Mouse (Mus musculus): ENCODE results near the gene Fibp. TPM values are rescaled to one million over a fixed set of nuclear protein-coding genes. Genes with fewer than 3 reads are reported as not detected.

Fibp gene
- polyA plus RNA-seq, 1 experiment from 2014 or later, result 44.3 TPM

- 58% methylated on average over 3 of the region's 3 CpGs for WGBS (ENCODE audit: insufficient replicate concordance)
- H3K4me3 ChIP-seq, result no peak overlapping the region
- H3K36me3 ChIP-seq, result no peaks in the 10 kb centered on the region
- no peak overlapping the region for H3K27ac ChIP-seq
- peaks cover 36% of the 10 kb centered on the region for H3K4me1 ChIP-seq
- H3K4me2 ChIP-seq, result 0 out of 2 replicates have a peak overlapping the region, but pooled peaks have one; percentile 88
- ATAC-seq, result no peak
- no peak overlapping the region for H3K9ac ChIP-seq
- no peaks in the 10 kb centered on the region for H3K9me3 ChIP-seq (replicated peaks)
- H3K27me3 ChIP-seq (replicated peaks), result peaks cover 31% of the 10 kb centered on the region
Measured at GRCm38 (mm10) chr19:5472857-5473256, 12.4 kb downstream of the Fibp start.

- Histone ChIP-seq H3K9ac (peak within 1 kb of the TSS; percentile 67), H3K9me3 (replicated peaks) (no peaks in the 10 kb centered on the region), H3K27me3 (replicated peaks) (peaks cover 31% of the 10 kb centered on the region), H3K4me2 (peak within 1 kb of the TSS; percentile 88), H3K4me3 (peak within 1 kb of the TSS; percentile 61), H3K36me3 (0 out of 2 replicates have a peak, but pooled peaks cover 5% of the 10 kb centered on the region), H3K4me1 (peaks cover 31% of the 10 kb centered on the region), H3K27ac (peak within 1 kb of the TSS; percentile 65)
- 2% methylated on average over 22 of the region's 22 CpGs for WGBS (ENCODE audit: insufficient replicate concordance)
- ATAC-seq, result peak; percentile 70
Measured at GRCm38 (mm10) chr19:5473720-5474119, 13.3 kb downstream of the Fibp start, which contains the start of gene Efemp2. Efemp2 (plus strand) TSS chr19:5473954.

GRCm38 (mm10) chr19:5474281-5475068, 14.1 kb downstream of the Fibp start:
- H3K4me3 ChIP-seq, result peak overlapping the region; percentile 61
- H3K9ac ChIP-seq, result peak overlapping the region; percentile 67
- WGBS (ENCODE audit: insufficient replicate concordance), result 2% methylated on average over 58 of the region's 68 CpGs
- H3K36me3 ChIP-seq, result 0 out of 2 replicates have a peak, but pooled peaks cover 5% of the 10 kb centered on the region
- H3K4me1 ChIP-seq, result peaks cover 31% of the 10 kb centered on the region
- peak overlapping the region; percentile 65 for H3K27ac ChIP-seq
- ATAC-seq, result no peak
- H3K27me3 ChIP-seq (replicated peaks), result peaks cover 31% of the 10 kb centered on the region
- H3K4me2 ChIP-seq, result peak overlapping the region; percentile 88
- H3K9me3 ChIP-seq (replicated peaks), result no peaks in the 10 kb centered on the region

- peaks cover 31% of the 10 kb centered on the region for H3K27me3 ChIP-seq (replicated peaks)
- no peaks in the 10 kb centered on the region for H3K9me3 ChIP-seq (replicated peaks)
- H3K4me1 ChIP-seq, result peaks cover 31% of the 10 kb centered on the region
- H3K4me3 ChIP-seq, result peak overlapping the region; percentile 61
- peak overlapping the region; percentile 67 for H3K9ac ChIP-seq
- peak overlapping the region; percentile 88 for H3K4me2 ChIP-seq
- H3K27ac ChIP-seq, result peak overlapping the region; percentile 65
- WGBS (ENCODE audit: insufficient replicate concordance), result 42% methylated on average over 13 of the region's 13 CpGs
- 0 out of 2 replicates have a peak, but pooled peaks cover 5% of the 10 kb centered on the region for H3K36me3 ChIP-seq
- ATAC-seq, result no peak; the same call in 1 of the 2 replicates
Measured at GRCm38 (mm10) chr19:5475069-5475714, 14.8 kb downstream of the Fibp start.

GRCm38 (mm10) chr19:5477004-5477667, 16.7 kb downstream of the Fibp start:
- Histone ChIP-seq H3K27me3 (replicated peaks) (peaks cover 31% of the 10 kb centered on the region), H3K27ac (no peak overlapping the region), H3K36me3 (peaks cover 15% of the 10 kb centered on the region), H3K9ac (no peak overlapping the region), H3K4me2 (no peak overlapping the region), H3K4me1 (peaks cover 31% of the 10 kb centered on the region), H3K9me3 (replicated peaks) (no peaks in the 10 kb centered on the region), H3K4me3 (no peak overlapping the region)
- WGBS (ENCODE audit: insufficient replicate concordance), result 70% methylated on average over 10 of the region's 10 CpGs
- ATAC-seq, result no peak

GRCm38 (mm10) chr19:5477668-5478300, 17.4 kb downstream of the Fibp start:
- Histone ChIP-seq H3K9me3 (replicated peaks) (no peaks in the 10 kb centered on the region), H3K9ac (no peak overlapping the region), H3K4me2 (no peak overlapping the region), H3K27ac (no peak overlapping the region), H3K4me3 (no peak overlapping the region), H3K36me3 (peaks cover 22% of the 10 kb centered on the region), H3K4me1 (peaks cover 31% of the 10 kb centered on the region), H3K27me3 (replicated peaks) (peaks cover 31% of the 10 kb centered on the region)
- WGBS (ENCODE audit: insufficient replicate concordance), result 83% methylated on average over 18 of the region's 18 CpGs
- ATAC-seq, result no peak

- no peak overlapping the region for H3K9ac ChIP-seq
Measured at GRCm38 (mm10) chr19:5480016-5480415, 19.6 kb downstream of the Fibp start.

GRCm38 (mm10) chr19:5481398-5481797, 21.0 kb downstream of the Fibp start:
- Histone ChIP-seq H3K4me2 (no peak overlapping the region), H3K9ac (no peak overlapping the region), H3K4me3 (no peak overlapping the region), H3K4me1 (peaks cover 10% of the 10 kb centered on the region), H3K27ac (no peak overlapping the region), H3K9me3 (replicated peaks) (no peaks in the 10 kb centered on the region), H3K36me3 (peaks cover 58% of the 10 kb centered on the region), H3K27me3 (replicated peaks) (no peaks in the 10 kb centered on the region)
- WGBS (ENCODE audit: insufficient replicate concordance), result 83% methylated on average over 10 of the region's 10 CpGs
- no peak for ATAC-seq

More at GRCm38 (mm10) chr19:5480016-5480415, 19.6 kb downstream of the Fibp start:
- H3K4me3 ChIP-seq, result no peak overlapping the region
- H3K36me3 ChIP-seq, result peaks cover 44% of the 10 kb centered on the region
- H3K4me1 ChIP-seq, result peaks cover 19% of the 10 kb centered on the region
- 77% methylated on average over 10 of the region's 10 CpGs for WGBS (ENCODE audit: insufficient replicate concordance)
- no peak overlapping the region for H3K27ac ChIP-seq
- no peak overlapping the region for H3K4me2 ChIP-seq
- H3K27me3 ChIP-seq (replicated peaks), result peaks cover 11% of the 10 kb centered on the region
- ATAC-seq, result no peak
- no peaks in the 10 kb centered on the region for H3K9me3 ChIP-seq (replicated peaks)

- Histone ChIP-seq H3K9ac (no peak overlapping the region), H3K4me2 (no peak overlapping the region), H3K36me3 (peaks cover 53% of the 10 kb centered on the region), H3K27me3 (replicated peaks) (no peaks in the 10 kb centered on the region), H3K4me1 (peaks cover 28% of the 10 kb centered on the region), H3K27ac (no peak overlapping the region), H3K4me3 (no peak overlapping the region), H3K9me3 (replicated peaks) (no peaks in the 10 kb centered on the region)
- WGBS (ENCODE audit: insufficient replicate concordance), result 81% methylated on average over 19 of the region's 19 CpGs
- no peak for ATAC-seq
Measured at GRCm38 (mm10) chr19:5483386-5484359, 23.3 kb downstream of the Fibp start.

- Histone ChIP-seq H3K9ac (no peak overlapping the region), H3K9me3 (replicated peaks) (no peaks in the 10 kb centered on the region), H3K36me3 (peaks cover 53% of the 10 kb centered on the region), H3K4me2 (no peak overlapping the region), H3K4me3 (no peak overlapping the region), H3K4me1 (peaks cover 33% of the 10 kb centered on the region), H3K27me3 (replicated peaks) (no peaks in the 10 kb centered on the region), H3K27ac (no peak overlapping the region)
- WGBS (ENCODE audit: insufficient replicate concordance), result 85% methylated on average over 5 of the region's 5 CpGs
- no peak for ATAC-seq
Measured at GRCm38 (mm10) chr19:5484496-5484895, 24.1 kb downstream of the Fibp start.

- WGBS (ENCODE audit: insufficient replicate concordance), result 91% methylated on average over 8 of the region's 8 CpGs
- peaks cover 53% of the 10 kb centered on the region for H3K36me3 ChIP-seq
- H3K4me1 ChIP-seq, result peaks cover 39% of the 10 kb centered on the region
- H3K4me2 ChIP-seq, result no peak overlapping the region
- H3K4me3 ChIP-seq, result no peak overlapping the region
- ATAC-seq, result no peak
- no peaks in the 10 kb centered on the region for H3K27me3 ChIP-seq (replicated peaks)
- H3K27ac ChIP-seq, result no peak overlapping the region
- no peak overlapping the region for H3K9ac ChIP-seq
- no peaks in the 10 kb centered on the region for H3K9me3 ChIP-seq (replicated peaks)
Measured at GRCm38 (mm10) chr19:5485371-5485770, 25.0 kb downstream of the Fibp start.
